Mouse (Mus musculus) limb, embryonic 11.5 days (tissue): Measurements from ENCODE around the gene Dab1. TPM values are rescaled to one million over a fixed set of nuclear protein-coding genes. Genes with fewer than 3 reads are reported as not detected.

Source experiments
- ATAC-seq: fragments of 200-750 bp; cut with Nextera tagmentation; 2 replicates; pipeline ENCODE4 v1.8.0; 2017; ENCODE audit warnings: low read depth; ENCODE audit not compliant: insufficient number of reproducible peaks, low FRiP score, low TSS enrichment
- DNase-seq: peaks from one replicate; pipeline ENCODE4 v3.0.0-alpha.2; 2015; ENCODE audit warnings: low spot score
- H3K27ac ChIP-seq: fragments of 300-500 bp; sonication (generic); replicated peaks from 2 replicates; pipeline ENCODE4 v1.5.1; 2014; ENCODE audit warnings: low read depth, mild to moderate bottlenecking, low read length
- H3K27me3 ChIP-seq: fragments of 300-500 bp; sonication (generic); 2 replicates; pipeline ENCODE4 v1.6.1; 2014; ENCODE audit warnings: mild to moderate bottlenecking, low read length, mixed read lengths; ENCODE audit not compliant: control insufficient read depth, insufficient read depth
- H3K36me3 ChIP-seq: fragments of 300-500 bp; sonication (generic); 2 replicates; pipeline ENCODE4 v1.6.1; 2014; ENCODE audit warnings: mild to moderate bottlenecking, low read length, moderate library complexity, mixed read lengths; ENCODE audit not compliant: control insufficient read depth, insufficient read depth
- H3K4me1 ChIP-seq: fragments of 300-500 bp; sonication (generic); 2 replicates; pipeline ENCODE4 v1.6.1; 2014; ENCODE audit warnings: low read length, mixed read lengths; ENCODE audit not compliant: control insufficient read depth, insufficient read depth
- H3K4me2 ChIP-seq: fragments of 300-500 bp; sonication (generic); 2 replicates; pipeline ENCODE4 v1.6.1; 2014; ENCODE audit warnings: low read depth, mild to moderate bottlenecking, moderate library complexity; ENCODE audit not compliant: severe bottlenecking
- H3K4me3 ChIP-seq: fragments of 300-500 bp; sonication (generic); 2 replicates; pipeline ENCODE4 v1.5.1; 2014; ENCODE audit warnings: low read depth, low read length
- H3K9ac ChIP-seq: fragments of 300-500 bp; sonication (generic); 2 replicates; pipeline ENCODE4 v1.6.1; 2014; ENCODE audit warnings: mild to moderate bottlenecking, low read length
- H3K9me3 ChIP-seq: fragments of 300-500 bp; sonication (generic); 2 replicates; pipeline ENCODE4 v1.6.1; 2016; ENCODE audit warnings: low read length; ENCODE audit not compliant: control insufficient read depth
- WGBS: fragments of 180-500 bp; shearing (Covaris S2); extraction: QIAGEN DNeasy Blood & Tissue Kit; methylation state at CpG from one replicate; pipeline ENCODE4 v1.1.7; 2014; 5-methylcytosine and 5-hydroxymethylcytosine counted together
- polyA plus RNA-seq: library from polyadenylated mRNA; unstranded; fragments of >200 nt; fragmentation: Nextera tagmentation; extraction: Ambion mirVana; gene quantifications from 2 replicates; pipeline ENCODE4 v1.2.1, GENCODE M21; 2014

Dab1 gene
- polyA plus RNA-seq, 1 experiment from 2014 or later, result 17.1 TPM

DNA sequence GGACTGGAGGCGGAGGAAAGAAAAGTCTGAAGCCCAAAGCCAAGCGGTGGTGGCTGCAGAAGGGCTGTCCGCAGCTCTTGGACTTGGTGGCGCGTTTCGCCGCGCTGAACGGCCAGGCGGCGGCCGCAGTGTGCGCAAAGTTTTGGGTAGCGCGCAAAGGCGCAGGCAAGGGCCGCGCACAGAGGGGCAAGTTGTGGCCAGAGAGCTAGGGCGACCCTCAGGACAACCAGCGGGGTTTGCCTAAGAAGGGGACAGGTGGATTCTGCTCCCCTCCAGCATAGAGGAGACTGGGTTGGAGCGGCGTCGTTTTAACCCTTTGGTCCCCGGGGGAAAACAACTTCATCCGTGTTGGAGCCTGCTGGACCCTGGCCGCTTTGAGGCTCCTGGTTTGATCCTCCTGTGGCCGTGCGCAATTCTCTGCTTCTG, 800 bp downstream of the Dab1 start:
- Histone ChIP-seq H3K4me3 (peak overlapping the region; percentile 31), H3K4me1 (no peaks in the 10 kb centered on the region; the same call in 1 of the 2 replicates), H3K27ac (no peak overlapping the region), H3K27me3 (peaks cover 47% of the 10 kb centered on the region), H3K4me2 (peak overlapping the region; percentile 61), H3K9me3 (no peaks in the 10 kb centered on the region), H3K9ac (no peak overlapping the region), H3K36me3 (no peaks in the 10 kb centered on the region)
- ATAC-seq (no peak), DNase-seq (peak; percentile 53)
- under 1% methylated on average over 28 of the region's 28 CpGs for WGBS

DNA sequence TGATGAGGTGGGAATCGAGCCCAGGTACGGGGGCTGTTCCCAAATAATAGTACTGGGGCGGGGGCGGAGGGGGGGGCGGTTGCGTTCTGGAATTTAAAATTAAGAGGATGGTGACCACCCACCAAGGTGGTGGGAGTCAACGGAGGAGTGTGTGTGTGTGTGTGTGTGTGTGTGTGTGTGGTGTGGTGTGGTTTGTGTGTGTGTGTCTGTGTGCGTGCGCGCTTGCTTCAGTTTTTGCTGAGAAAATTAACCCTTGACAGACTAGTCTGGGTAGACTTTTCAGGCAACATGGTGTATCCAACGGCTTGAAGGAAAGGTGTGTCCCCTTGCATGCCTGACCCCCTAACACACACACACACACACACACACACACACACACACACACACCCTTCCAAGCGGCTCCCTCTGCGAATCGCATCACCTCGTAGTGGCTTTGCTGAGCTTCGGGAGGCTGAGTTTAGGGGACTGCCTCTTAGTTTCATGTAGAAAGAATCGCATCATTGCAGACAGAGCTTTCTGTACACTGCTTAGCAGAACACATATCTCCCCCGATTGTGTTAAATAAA, 1.5 kb downstream of the Dab1 start:
- Histone ChIP-seq H3K9me3 (no peaks in the 10 kb centered on the region), H3K4me2 (no peak overlapping the region), H3K27ac (no peak overlapping the region), H3K4me3 (no peak overlapping the region), H3K36me3 (no peaks in the 10 kb centered on the region), H3K27me3 (peaks cover 47% of the 10 kb centered on the region), H3K4me1 (no peaks in the 10 kb centered on the region; the same call in 1 of the 2 replicates), H3K9ac (no peak overlapping the region)
- no peak for ATAC-seq
- no peak for DNase-seq
- WGBS, result 20% methylated on average over 18 of the region's 18 CpGs

DNA sequence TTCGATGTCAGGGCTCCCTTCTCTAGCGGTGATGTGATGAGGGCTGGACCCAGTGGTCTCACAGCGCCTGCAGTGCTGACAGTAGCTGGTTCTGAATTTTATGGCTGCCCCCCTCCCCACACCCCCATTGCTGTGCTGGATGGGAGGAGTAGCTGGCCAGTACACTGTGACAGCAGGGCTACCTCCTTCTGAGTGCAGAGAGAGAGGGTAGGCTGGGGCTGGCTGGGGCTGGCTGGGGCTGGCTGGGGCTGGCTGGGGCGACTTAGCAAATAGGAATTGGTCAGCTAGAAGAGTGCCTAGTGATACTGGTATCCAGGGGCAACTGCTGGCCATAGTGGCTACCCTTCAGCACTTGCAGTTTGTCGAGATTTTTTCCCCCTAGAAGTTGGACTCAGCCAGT, 2.4 kb downstream of the Dab1 start:
- ATAC-seq (0 out of 2 replicates have a peak, but pooled peaks have one; percentile 57), DNase-seq (no peak)
- H3K4me2 ChIP-seq, result no peak overlapping the region
- no peaks in the 10 kb centered on the region; the same call in 1 of the 2 replicates for H3K4me1 ChIP-seq
- H3K27ac ChIP-seq, result no peak overlapping the region
- peaks cover 47% of the 10 kb centered on the region for H3K27me3 ChIP-seq
- H3K36me3 ChIP-seq, result no peaks in the 10 kb centered on the region
- H3K9ac ChIP-seq, result no peak overlapping the region
- WGBS, result 23% methylated on average over 5 of the region's 5 CpGs
- no peak overlapping the region for H3K4me3 ChIP-seq
- H3K9me3 ChIP-seq, result no peaks in the 10 kb centered on the region

DNA sequence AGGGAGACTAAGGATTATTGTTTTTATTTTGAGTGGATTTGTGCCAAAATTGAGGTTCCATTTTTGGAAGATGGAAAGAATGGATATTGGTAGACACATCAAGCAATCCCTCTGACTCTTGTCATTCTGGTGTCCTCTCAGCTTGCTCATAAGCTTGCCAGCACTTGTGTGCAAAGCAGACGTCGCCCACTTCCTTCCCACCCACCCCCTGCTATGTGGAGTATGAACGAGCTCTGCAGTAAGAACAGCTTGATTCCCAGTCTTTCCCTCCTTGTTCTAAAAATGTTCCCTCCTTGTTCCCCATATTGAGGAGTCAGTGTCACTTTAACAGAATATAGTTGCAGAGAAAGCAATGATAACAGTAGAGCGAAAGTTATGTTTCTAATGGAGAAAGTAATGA, 11.0 kb downstream of the Dab1 start:
- H3K4me1 ChIP-seq, result 0 out of 2 replicates have a peak, but pooled peaks cover 3% of the 10 kb centered on the region
- no peak overlapping the region for H3K9ac ChIP-seq
- no peaks in the 10 kb centered on the region for H3K9me3 ChIP-seq
- no peaks in the 10 kb centered on the region for H3K27me3 ChIP-seq
- 68% methylated on average over 4 of the region's 4 CpGs for WGBS
- H3K27ac ChIP-seq, result no peak overlapping the region
- no peak for ATAC-seq
- H3K4me2 ChIP-seq, result no peak overlapping the region
- no peaks in the 10 kb centered on the region for H3K36me3 ChIP-seq
- no peak overlapping the region for H3K4me3 ChIP-seq
- DNase-seq, result no peak

DNA sequence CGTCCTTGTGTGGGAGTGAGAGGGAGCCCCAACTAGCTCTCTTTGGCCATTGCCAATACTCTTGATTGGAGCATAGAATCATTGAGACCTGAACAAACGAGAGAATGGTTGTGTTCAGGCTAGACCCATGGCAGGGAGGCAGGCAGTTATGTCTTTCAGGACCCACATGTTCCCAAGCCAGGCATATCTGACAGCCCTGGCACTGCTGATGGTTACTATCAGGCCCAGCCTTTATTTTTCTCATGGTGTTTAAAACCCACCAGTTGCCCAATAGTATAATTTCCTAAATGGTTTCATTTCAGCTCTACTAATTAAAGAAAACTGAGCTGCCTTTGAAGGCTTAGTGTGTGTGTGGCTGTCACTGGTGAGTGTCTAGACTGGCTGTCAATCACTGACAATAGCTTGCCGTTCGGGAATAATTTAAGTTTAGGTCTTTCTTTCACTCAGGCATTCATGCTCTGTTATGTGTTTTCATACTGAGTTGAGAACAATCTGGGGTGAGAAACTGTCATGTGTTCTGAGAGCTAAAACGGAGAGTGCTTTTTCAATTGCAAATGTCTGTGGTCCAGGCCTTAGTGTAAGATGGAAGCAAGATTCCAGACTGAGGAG, 17.1 kb downstream of the Dab1 start:
- 0 out of 2 replicates have a peak, but pooled peaks cover 3% of the 10 kb centered on the region for H3K4me1 ChIP-seq
- DNase-seq (no peak), ATAC-seq (no peak)
- H3K9ac ChIP-seq, result no peak overlapping the region
- no peaks in the 10 kb centered on the region for H3K9me3 ChIP-seq
- H3K27me3 ChIP-seq, result no peaks in the 10 kb centered on the region
- 73% methylated on average over 5 of the region's 5 CpGs for WGBS
- no peaks in the 10 kb centered on the region for H3K36me3 ChIP-seq
- H3K4me3 ChIP-seq, result no peak overlapping the region
- no peak overlapping the region for H3K4me2 ChIP-seq
- no peak overlapping the region for H3K27ac ChIP-seq

DNA sequence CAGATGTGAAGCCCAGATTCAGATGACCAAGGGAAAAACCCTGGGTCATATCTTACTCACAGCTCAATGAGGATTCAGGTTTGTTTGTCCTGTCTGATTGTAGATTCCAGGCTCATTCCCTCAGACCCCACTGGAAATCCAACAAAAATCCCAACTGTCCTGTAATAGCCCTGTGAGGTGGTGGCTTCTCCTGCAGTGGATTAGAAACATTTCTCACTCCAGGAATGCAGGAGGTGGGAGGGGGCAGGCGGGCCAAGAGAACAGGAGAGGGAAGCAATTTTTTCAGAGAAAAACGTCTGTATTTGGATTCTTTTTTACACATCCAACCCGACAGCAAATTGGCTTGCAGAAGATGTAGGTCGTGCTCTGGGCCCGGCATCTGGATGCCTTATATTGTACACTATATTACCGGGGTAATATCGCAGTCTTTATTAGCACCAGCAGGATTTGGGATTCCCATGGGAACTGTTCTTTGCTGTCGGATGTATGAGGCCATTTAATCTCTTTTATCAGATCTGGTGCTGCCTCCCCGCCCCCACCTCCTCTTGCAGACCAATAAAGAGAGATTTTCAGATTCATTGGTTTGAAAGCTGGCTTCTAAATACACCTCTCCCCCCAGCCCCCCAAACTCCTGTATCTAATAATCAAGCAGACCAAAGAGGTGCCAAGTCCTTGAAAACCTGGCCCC, 29.2 kb downstream of the Dab1 start:
- Histone ChIP-seq H3K4me1 (peaks cover 2% of the 10 kb centered on the region; the same call in 1 of the 2 replicates), H3K4me3 (no peak overlapping the region), H3K9ac (no peak overlapping the region), H3K27ac (no peak overlapping the region), H3K36me3 (no peaks in the 10 kb centered on the region), H3K27me3 (no peaks in the 10 kb centered on the region), H3K9me3 (no peaks in the 10 kb centered on the region), H3K4me2 (no peak overlapping the region)
- DNase-seq (no peak), ATAC-seq (no peak)
- 44% methylated on average over 9 of the region's 9 CpGs for whole genome bisulfite sequencing

DNA sequence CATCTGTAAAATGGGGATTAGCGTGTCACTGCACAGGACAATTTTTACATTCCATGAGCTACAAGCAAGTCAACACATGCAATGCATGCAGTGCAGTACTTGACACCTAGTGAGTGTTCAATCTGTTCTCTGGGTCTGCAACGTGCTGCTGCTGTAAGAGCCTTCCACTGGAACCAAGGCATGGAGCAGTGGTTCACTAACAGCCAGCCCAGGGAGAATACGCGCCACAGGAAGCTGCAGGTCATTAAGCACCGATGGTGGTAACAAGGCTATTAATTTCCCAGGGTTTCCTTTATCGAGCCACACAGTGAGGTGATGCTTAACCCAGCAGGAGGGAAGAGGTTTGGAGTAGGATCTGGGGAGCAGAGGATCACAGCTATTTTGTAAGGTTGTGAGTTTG, 36.6 kb downstream of the Dab1 start:
- no peak overlapping the region for H3K27ac ChIP-seq
- no peaks in the 10 kb centered on the region for H3K27me3 ChIP-seq
- no peak for ATAC-seq
- no peak for DNase-seq
- 26% methylated on average over 6 of the region's 6 CpGs for WGBS
- H3K36me3 ChIP-seq, result no peaks in the 10 kb centered on the region
- no peaks in the 10 kb centered on the region for H3K9me3 ChIP-seq
- no peaks in the 10 kb centered on the region for H3K4me1 ChIP-seq
- H3K4me3 ChIP-seq, result no peak overlapping the region
- H3K9ac ChIP-seq, result no peak overlapping the region
- no peak overlapping the region for H3K4me2 ChIP-seq

DNA sequence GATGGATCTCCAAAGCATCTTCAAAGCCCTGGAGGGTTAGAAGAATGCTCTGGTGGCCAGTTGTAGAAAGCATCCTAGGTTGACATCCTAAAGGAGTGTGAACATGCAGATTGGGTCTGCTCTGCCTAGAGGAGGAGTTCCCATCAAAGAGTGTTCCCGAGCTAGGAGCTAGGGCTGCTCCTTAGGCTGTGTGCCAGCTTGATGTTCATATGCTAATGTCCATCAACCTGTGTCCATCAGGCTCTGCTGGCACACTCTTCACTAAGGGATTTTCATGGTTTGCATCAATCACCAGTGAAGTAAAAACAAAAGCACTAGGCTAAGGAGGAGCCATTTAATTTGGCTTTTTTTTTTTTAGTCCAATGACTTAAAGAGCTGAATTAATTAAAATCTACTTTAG, 42.2 kb downstream of the Dab1 start:
- no peak overlapping the region for H3K27ac ChIP-seq
- no peak for DNase-seq
- H3K27me3 ChIP-seq, result no peaks in the 10 kb centered on the region
- no peaks in the 10 kb centered on the region for H3K36me3 ChIP-seq
- 29% methylated on average over 1 of the region's 1 CpGs for WGBS
- H3K4me2 ChIP-seq, result no peak overlapping the region
- no peak overlapping the region for H3K4me3 ChIP-seq
- no peak overlapping the region for H3K9ac ChIP-seq
- no peak for ATAC-seq
- no peaks in the 10 kb centered on the region for H3K9me3 ChIP-seq
- no peaks in the 10 kb centered on the region for H3K4me1 ChIP-seq
